Mouse (Mus musculus) left cerebral cortex, adult 18-20 months (tissue): Measurements from ENCODE around the gene Tcea3. TPM values are rescaled to one million over a fixed set of nuclear protein-coding genes. Genes with fewer than 3 reads are reported as not detected.

ENCODE experiments used
- DNase-seq, 2 experiments: peaks; one replicate each; pipeline ENCODE4 v3.0.0; 2021 to 2022; ENCODE audit warnings: low spot score in 2 of 2, mixed read lengths in 1 of 2
- total RNA-seq, 2 experiments: library from RNA; stranded (reverse); gene quantifications; 2 replicates each; pipeline ENCODE4 v1.2.3; 2021

Gene Tcea3
- total RNA-seq, 2 experiments from 2014 or later = 0.49 to 0.77 TPM

DNA sequence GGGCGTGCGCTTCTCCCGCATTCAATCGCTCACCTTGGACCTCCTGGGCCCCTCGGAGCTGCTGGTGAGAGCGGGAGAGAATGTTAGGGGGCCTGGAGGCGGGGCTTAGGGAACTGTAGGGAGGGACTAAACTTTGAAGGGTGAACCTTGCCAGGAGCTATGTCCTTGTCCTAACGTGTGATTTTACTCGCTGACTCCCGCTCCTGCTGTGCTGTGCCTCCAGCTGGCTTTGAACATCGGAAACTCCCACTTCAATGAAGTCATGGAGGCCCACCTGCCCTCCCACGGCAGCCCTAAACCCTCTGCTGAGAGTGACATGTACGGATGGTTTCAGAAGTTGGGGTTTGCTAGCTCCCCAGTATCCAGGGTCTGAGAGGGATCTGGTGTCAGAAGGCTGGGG is 8.9 kb upstream of the Tcea3 start:
- no peak for DNase-seq

DNA sequence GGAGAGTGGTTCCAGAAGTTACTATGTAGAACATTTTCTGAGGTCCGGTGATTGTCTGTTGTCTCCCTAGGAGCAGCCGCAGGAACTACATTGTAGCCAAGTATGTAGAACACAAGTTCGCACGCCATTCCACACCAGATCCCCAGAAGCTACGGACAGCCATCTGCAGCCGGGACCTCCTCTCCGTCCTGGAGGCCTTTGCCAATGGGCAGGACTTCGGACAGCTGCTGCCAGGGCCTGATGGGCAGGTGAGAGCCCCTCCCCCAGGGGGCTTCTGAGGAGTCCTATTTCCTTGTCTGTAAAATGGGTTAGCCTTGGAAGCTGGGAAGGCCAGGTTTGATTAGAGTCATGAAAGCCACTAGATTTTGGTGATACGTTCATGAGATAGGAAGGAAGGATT is 8.4 kb upstream of the Tcea3 start:
- no peak for DNase-seq

DNA sequence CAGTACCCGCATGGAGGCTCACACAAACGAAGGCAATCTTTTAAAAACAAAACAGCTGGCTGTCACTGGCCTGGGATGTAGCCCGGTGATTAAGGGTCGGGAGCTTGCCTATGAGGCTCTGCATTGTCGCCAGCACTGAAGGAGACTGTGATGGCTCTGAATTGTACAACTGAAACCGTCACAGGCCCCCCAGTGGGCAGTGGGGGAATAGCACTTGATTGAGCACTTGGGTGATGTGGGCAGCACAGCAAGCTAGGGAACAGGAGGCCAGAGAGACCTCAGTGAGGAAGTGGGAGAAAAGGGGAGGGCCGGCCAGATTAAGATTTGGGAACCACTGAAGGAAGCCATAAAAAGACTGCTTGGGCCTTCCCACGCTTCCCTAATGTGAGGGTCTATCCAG is 7.9 kb upstream of the Tcea3 start:
- peak; percentile 83 to 84 for DNase-seq

DNA sequence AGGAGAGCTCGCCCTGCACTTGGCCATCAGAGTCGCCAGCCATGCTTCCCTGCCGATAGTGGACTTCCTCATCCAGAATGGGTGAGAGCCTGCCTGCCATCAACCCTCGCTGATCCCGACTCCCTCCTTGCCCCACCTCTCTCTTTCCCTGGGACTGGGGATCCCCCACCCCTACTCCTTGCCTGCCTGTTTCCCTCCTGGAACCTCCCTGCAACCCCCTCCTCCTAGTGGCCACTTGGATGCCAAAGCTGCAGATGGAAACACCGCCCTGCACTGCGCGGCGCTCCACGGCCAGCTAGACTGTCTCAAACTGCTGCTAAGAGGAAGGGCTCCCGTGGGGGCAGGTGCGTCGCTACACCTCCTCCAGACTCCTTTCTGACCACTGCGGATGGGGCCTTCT is 7.4 kb upstream of the Tcea3 start:
- no peak for DNase-seq

DNA sequence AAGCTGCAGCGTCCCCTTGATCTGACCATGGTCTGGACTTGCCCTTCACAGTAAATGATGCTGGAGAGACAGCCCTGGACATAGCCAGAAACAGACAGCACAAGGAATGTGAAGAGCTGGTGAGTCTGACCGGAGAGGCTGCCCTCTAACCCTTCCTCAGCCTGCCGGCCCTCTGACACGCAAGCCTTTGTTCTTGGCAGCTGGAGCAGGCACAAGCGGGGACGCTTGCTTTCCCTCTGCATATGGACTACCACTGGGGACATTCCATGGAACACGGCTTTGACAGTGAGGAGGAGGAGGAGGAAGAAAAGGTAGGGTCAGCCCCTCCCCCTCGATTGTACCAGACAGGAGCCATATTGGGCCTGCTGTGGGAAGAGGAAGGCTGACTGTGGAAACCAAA is 6.6 kb upstream of the Tcea3 start:
- no peak for DNase-seq

DNA sequence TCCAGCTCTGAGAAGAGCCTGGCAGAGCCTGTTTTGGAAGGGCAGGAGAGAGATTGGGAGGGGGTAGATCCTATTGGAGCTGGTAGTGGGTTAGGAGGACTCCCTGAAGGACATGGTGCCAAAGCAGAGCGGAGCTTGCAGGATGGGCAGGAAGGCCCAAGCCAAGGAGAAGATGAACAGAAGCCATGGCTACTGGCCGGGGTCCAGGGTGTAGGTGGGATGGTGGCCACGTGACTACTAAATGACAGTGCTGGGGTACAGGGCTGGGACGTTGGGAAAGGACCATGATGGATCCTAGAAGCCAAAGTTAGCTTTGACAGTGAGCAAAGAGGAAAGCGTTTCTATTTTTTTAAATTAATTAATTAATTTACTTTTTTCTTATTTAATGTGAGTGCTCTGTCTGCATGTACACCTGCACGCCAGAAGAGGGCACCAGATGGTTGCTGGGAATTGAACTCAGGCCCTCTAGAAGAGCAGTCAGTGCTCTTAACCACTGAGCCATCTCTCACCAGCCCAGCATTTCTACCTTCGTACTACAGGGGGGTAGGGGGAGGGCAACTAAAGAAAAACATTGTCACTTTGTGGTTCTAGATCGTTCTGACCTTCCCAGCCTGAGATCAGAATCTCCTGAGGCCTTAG is 5.3 kb upstream of the Tcea3 start:
- no peak for DNase-seq

DNA sequence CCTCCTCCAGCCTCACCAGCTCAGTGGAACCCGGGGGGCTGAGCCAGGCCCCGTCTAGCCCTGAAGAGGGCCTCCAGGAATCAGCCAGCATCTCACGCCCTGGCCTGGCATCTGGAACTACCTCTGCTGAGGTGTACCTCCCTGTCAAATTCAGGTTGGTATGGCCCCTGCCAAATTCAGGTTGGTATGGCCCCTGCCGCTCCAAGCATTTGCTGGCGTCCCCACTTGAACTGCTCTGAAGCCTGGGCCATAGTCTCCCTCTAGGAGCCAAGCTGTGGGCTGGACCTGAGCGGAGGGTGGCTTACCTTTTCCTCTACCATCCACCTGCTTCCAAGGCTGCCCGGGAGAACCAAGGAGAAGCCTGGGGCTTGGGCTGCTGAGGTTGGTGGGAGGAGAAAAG is 4.8 kb upstream of the Tcea3 start:
- DNase-seq = no peak

DNA sequence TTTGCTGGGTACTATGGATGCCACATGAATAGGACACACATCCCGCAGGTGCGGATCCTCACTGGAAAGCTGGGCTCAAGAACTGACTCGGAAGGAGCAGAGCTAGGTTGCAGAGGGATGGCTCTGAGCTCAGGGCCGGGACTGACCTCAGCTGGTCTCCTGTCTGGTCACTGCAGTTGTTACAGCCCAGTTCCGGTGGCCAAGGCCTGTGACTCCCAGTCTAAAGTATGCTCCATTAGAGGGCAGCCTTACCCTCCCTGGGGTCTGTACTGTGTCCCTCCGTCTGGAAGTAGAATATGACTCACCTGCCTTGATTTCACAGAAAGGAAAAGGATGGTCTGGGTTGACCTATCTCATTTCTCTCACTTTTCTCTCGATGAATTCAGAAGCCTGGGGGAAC is 3.3 kb upstream of the Tcea3 start:
- no peak for DNase-seq

DNA sequence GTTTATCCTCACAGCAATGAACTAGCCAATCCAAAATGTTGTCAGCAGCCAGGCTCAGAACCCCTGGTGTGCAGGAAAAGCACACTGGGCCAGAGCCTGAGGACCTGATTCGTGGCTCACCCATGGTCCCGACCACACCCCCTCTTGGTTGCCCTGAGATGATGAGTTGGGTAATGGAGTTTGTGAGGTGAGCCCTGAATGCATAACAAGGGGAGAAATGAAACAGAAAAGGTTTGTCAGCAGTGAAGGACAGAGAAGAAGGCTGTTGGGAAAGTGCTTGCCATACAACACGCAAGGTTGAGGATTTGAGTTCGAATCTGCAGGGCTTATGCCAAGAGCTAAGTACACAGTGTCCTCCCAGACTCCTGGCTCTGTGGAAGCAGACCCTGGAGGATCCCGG is 1.8 kb upstream of the Tcea3 start:
- no peak for DNase-seq

DNA sequence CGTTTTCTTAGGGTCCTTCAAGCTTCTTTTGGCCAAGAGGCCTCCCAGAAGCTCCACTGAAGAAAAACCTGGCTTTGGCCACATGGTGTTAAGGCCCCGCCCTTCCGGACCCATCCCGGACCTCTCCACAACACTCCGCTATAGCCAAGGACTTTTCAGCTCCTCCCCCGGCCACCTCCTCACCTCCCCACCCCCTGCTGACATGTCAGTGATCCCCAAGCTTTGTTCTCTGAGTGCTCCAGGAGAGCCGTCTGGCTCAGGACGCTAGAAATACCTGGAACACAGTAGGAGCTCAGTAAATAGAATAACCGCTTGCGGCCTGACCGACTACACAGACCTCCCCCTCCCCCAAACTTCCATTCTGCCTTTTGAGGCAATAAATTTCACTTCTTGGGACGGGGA is 960 bp upstream of the Tcea3 start:
- no peak for DNase-seq

DNA sequence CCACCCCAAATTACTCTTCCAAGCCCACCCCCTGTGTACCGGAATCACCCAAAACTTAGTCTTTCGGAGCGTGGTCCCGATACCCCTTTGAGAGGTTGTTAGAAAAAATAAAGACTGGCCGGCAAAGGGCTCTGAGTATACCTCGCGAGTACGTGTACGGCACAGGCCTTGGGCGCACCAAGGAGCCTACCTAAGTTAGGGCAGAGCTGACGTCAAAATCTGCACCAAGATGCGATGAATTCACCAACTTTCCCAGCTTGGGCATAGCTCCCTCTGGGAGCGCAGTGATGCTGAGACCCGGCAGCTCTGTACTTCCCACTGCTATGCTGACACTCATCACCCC is 172 bp upstream of the Tcea3 start:
- DNase-seq = no peak

DNA sequence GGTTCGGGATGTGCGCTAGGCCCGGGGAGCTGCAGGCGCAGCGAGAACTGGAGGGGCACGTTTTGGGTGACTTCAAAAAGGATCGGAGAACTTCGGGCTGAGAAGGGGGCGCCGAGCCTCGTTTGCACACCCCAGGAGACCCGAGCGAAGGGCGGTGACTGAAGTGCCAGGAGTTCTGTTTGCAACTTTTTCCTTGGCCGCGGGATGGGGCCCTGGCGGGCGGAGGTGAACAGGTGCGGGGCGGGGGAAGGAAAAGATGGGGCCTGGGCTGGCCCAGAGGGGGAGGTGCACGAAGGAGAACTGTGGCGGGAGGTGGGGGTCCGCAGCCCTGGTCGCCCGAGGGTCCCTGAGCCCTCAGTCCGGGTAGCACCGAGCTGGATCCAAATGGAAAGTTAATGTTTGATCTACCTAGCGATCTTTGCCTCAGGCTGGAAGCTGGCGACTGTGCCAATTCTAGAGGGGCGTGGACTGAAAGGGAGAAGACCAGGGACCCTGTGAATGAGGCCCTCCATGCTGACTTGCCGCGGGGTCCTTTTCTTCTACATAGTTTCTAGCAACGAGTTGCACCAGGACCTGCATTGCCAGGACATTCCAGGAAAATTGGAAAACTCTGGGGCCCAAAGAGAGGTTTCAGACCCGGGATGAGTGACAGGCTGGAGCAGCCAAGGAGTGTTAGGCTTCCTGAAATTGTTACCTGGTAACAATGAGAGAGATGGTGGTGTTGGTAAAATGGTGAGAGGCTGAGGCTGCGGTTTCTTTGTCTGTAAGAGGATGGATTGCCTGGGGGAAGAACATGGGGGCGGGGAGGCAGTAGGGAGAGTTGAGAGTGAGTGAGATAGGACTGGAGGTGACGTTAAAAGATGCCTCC is 1.2 kb downstream of the Tcea3 start:
- no peak for DNase-seq

DNA sequence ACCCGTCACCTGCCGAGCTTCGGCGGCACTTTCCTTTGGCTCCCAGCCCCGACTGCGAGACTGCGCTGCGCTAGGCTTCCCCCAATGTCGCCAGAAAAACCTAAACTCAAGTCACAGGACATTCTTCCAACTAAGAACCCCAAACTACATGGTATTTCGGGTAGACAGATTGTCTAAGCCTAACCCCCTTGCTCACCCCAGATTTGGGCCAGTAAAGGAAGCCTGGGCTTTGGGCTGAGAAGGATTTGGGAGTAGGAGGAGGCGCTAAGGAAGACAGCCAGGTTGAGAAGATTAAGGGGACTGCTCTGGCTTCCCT is 1.8 kb downstream of the Tcea3 start:
- no peak for DNase-seq

DNA sequence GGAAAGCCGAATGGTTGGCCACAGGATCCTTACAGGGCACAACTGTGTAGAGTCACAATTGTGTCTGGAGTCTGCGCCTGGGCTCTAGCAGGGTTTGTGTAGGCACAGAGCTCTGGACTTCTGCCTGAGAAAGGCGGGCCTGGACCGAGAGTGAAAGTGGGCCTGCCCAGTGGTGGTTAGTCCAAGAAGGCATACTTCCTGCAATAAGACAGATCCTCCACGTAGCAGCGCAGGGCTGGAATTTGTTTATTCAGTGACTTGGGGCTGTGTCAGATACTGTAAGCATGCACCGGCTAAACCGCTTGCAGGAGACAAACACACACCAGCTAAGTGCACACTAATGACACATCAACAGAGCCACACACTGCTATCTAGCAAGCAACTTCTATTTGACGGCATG is 2.3 kb downstream of the Tcea3 start:
- peak in 1 of 2 experiments; percentile 20 for DNase-seq

DNA sequence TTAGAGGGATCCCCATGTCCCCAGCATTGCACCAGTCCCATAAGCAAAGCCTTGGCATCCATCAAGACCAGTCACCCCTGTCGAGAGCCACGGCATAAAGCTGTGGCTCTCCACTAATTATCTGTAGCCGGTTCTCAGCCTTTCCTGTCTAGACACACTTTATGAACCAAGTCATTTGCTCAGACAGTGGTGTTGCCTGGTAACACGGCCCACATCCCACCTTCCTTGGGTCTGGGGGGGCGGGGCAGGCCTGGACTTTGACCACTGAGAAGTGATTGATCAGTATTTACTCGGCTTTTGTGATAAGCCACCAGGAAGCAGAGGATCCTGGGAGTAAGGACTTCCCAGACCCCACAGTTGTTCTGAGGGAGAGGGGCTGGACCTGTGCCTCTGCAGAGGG is 8.4 kb downstream of the Tcea3 start:
- DNase-seq = no peak

DNA sequence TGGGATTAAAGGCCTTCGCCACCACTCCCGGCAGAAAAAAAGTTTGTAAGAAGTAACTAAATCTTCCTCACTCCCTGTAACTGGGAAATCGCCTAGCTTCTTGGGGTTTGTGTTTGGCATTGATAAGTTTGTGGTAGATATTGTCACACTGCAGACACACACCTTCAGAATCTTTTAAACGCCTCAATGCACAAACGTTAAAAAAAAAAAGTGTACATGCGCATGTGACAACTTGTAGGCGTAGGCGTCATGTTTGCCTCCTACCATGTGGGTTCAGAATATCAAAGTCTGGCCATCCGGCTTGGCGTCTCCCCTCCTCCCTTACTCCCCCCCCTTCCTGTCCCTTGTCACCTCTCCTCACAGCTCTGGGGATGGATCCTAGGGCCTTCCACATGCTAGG is 9.2 kb downstream of the Tcea3 start:
- DNase-seq = no peak

DNA sequence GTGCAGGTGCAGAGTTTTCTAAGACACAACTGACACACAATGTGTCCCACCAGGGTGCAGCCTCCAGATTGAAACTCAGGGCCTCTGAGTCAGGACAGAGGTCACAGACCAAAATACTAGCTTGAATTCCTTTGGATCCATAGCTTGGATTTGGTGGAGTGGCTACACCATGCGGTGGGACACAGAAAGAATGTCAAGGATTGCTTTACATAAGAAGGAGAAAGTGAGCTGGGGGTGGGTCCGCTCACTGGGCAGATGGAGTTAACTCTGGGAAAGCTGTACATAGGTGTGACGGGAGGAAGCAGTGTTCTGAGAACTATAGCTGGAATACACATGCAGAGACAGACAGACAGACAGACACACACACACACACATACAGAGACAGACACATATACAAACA is 12.4 kb downstream of the Tcea3 start:
- DNase-seq = no peak

DNA sequence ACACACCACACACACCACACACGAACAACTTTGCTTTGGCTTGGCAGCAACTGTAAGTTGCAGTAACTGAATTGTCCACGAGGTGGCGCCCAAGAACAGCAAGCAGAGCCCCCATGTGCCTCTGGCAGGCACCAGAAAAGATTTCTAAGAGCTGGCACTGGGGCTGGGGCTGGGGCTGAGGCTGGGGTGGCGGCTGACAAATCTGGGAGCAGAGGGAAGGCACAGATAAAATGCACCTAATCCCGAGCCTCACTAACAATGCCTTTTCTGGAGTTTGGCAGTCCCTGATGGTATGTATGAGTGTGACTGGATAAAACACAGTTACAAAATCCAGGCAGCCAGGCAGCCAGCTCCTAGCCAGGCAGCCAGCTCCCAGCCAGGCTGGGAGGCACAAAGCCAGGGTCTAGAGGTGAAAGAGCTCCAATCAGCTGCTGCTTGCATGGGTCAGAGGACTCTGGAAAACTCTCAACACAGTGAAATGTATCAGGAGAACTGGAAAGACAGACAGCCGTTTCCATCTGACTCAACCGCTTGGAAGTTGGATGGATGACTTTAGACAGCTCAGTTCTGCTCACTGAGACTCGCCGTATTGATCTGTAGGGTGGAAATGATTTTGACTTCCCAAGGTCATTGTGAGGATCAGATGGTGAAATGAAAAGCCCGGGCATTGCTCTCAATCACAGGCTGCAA is 13.1 kb downstream of the Tcea3 start:
- peak; percentile 73 to 91 for DNase-seq

DNA sequence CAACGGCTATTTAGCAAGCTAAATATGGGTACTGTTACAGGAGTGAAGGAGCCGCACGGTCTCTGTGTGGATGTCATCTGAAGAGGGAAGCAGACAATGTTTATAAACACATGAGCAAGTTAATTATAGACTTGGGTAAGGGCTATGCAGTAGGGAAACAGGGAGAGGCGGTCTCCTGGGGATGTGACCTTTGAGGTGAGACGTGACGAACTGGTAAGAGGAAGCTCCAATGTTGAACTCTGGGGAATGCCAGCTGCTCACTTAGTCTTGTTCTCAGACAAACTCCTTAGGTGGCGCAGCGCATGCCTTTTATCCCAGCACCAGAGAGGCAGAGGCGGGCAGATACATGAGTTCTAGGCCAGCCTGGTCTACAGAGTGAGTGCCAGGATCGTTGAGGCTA is 14.4 kb downstream of the Tcea3 start:
- DNase-seq = no peak

DNA sequence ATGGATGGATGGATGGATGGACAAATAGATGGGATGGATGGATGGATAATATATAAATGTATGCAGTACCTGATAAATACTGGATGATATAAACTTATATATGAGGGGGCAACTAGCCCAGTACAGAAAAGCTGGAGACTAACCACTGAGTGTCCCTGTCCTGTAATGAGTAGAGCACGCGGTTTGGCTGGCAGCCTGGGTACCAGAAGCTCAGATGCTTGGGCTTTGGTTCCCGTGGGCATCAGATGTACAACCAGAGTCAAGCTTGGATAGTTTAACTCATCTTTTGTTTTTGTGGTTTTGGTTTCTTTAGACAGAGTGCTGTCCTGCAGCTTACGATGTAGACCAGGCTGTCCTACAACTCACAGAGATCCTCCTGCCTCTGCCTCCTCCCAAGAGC is 16.0 kb downstream of the Tcea3 start:
- DNase-seq = no peak

DNA sequence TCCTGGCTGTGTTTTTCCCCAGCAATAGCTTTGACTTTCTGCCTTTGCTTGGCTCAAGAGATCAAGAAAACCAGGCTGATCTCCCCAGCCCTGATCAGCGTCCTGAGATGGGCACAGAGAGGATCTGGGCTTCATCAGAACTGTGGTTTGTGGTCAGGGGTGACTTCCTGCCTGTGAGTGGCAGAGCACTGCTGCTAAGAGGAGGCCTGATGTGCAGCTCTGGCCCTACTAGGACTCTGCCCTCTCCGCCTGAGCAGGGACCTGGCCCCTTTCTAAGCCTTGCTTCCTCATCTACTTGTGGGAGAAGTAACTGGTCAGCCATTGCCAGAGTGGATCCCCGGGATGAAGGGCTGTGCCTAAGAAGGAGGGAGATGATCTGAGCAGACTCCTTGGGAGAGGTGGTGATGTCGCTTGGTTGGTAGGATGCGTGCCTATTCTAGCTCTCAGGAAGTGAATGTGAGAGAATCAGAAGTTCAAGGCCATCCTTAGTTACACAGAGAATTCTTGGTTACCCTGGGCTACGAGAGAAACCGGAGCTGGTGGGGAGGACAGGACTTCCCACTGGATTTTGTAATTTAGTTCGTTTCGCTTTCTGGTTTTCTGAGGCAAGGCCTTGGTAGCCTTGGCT is 19.3 kb downstream of the Tcea3 start:
- no peak for DNase-seq

DNA sequence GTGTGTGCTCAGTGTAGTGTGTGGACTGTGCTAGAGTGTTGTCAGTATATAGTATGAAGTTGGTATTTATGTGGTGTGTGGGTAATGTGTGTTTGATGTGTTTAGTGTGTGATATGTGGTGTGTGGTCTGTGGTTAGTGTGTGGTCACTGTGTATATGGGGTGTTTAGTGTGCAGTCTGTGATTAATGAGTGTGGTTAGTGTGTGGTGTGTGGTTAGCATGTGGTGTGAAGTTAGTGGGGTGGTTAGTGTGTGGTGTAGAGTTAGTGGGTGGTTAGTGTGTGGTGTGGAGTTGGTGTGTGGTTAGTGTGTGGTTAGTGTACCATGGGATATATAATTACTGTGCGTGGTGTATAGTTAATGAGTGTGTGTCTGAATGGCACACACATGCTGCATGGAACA is 21.4 kb downstream of the Tcea3 start:
- DNase-seq = no peak
